Mouse (Mus musculus) thymus, adult 2 months (tissue): Measurements from ENCODE around the gene Anapc2.

Source experiments
- CTCF ChIP-seq: fragments of 200-500 bp; IDR thresholded peaks from 2 replicates; pipeline ENCODE4 v1.5.1; 2012; ENCODE audit warnings: mild to moderate bottlenecking, control low read depth, low read length, moderate library complexity, borderline replicate concordance; ENCODE audit not compliant: control insufficient read depth, poor library complexity, insufficient read depth; ENCODE audit errors: extremely low read depth
- POLR2A ChIP-seq: fragments of 200-500 bp; IDR thresholded peaks from 2 replicates; pipeline ENCODE4 v1.6.1; 2012; ENCODE audit warnings: mild to moderate bottlenecking, low read length, control low read depth, moderate library complexity; ENCODE audit not compliant: control insufficient read depth, poor library complexity, insufficient read depth; ENCODE audit errors: extremely low read depth

GRCm38 (mm10) chr2:25228431-25228889 is 43.8 kb upstream of the Anapc2 start:
- TF ChIP-seq CTCF (peak; percentile 84; the same call in 1 of the 2 replicates), POLR2A (no peak)
